13 mouse cellular contexts compared by ENCODE assay signal in genomic region chr2:125801038-125801437, GRCm38 (mm10). TPM values are rescaled to one million over a fixed set of nuclear protein-coding genes. Genes with fewer than 3 reads are reported as not detected.
DNase-seq lines count a peak whose midpoint lies in the region; ATAC-seq and TF ChIP-seq lines count a peak whose summit lies in the region.
"Had no signal": no experiment of that assay in that cellular context is flagged by ENCODE, and none has a peak within 500 bp of the region (broad histone marks: within the 10 kb centered on the region; RNA-seq: fewer than 3 reads in every experiment).

No protein-coding gene starts in this region.

- no peaks in the 10 kb centered on the region for H3K9me3 ChIP-seq in heart, embryonic 15.5 days (replicated peaks)
- H3K9me3 ChIP-seq: hindbrain, embryonic 13.5 days; intestine, embryonic 15.5 days; midbrain, embryonic 15.5 days had no signal

- DNase-seq in left cerebral cortex, adult 2 months (ENCODE audit: extremely low spot score in 1 of 2, low spot score in 2 of 2) = no peak
- DNase-seq in left cerebral cortex, postnatal 4 days = no peak
- peak; percentile 37 for DNase-seq in lung, adult 2 months
- DNase-seq in lung, postnatal 4 days = peak; percentile 51 to 79
- DNase-seq in kidney, adult 9 months = no peak
- DNase-seq in urinary bladder, postnatal 4 days (ENCODE audit: low spot score in 2 of 2) = no peak
- DNase-seq: forebrain, postnatal 0 days; gastrocnemius, postnatal 14 days; thymus, adult 2 months had no signal

- peak overlapping the region; percentile 19; the same call in 1 of the 2 replicates for H3K4me2 ChIP-seq in heart, embryonic 15.5 days
- H3K4me2 ChIP-seq: hindbrain, embryonic 13.5 days; intestine, embryonic 15.5 days; midbrain, embryonic 15.5 days had no signal

- H3K9ac ChIP-seq in heart, embryonic 15.5 days = no peak overlapping the region
- H3K9ac ChIP-seq: forebrain, postnatal 0 days; hindbrain, embryonic 13.5 days; intestine, embryonic 15.5 days; midbrain, embryonic 15.5 days had no signal

- peak; percentile 29; the same call in 1 of the 2 replicates for TF ChIP-seq POLR2A in lung, adult 2 months (IDR thresholded peaks at IDR 0.05; ENCODE audit: borderline replicate concordance, extremely low read depth, low read depth, low read length)

- whole genome bisulfite sequencing in heart, embryonic 15.5 days = 37% methylated on average over 8 of the region's 8 CpGs
- WGBS in lung, adult 2 months = 27% methylated on average over 8 of the region's 8 CpGs

- no peak; the same call in 1 of the 2 replicates for ATAC-seq in heart, embryonic 15.5 days (replicated peaks; ENCODE audit: insufficient number of reproducible peaks, insufficient read depth, low FRiP score, low read depth)
- ATAC-seq: forebrain, postnatal 0 days; intestine, embryonic 15.5 days; midbrain, embryonic 15.5 days had no signal

- no peaks in the 10 kb centered on the region for H3K36me3 ChIP-seq in heart, embryonic 15.5 days
- H3K36me3 ChIP-seq: hindbrain, embryonic 13.5 days; intestine, embryonic 15.5 days; midbrain, embryonic 15.5 days had no signal

- no peaks in the 10 kb centered on the region for H3K27me3 ChIP-seq in heart, embryonic 15.5 days
- H3K27me3 ChIP-seq: hindbrain, embryonic 13.5 days; intestine, embryonic 15.5 days; midbrain, embryonic 15.5 days had no signal

- intact Hi-C loops in left cerebral cortex, adult 2 months (cut with DNase I) = no loop called here
- intact Hi-C loops in left cerebral cortex, postnatal 4 days (cut with DNase I) = no loop called here

- 0 out of 2 replicates have a peak, but pooled peaks cover 3% of the 10 kb centered on the region for H3K4me1 ChIP-seq in heart, embryonic 15.5 days (replicated peaks)
- H3K4me1 ChIP-seq in lung, adult 2 months (ENCODE audit: control insufficient read depth, insufficient read depth, low read length) = no peaks in the 10 kb centered on the region; the same call in 1 of the 2 replicates
- H3K4me1 ChIP-seq: hindbrain, embryonic 13.5 days; intestine, embryonic 15.5 days; midbrain, embryonic 15.5 days had no signal

- H3K4me3 ChIP-seq in left cerebral cortex, adult 2 months = no peak overlapping the region
- H3K4me3 ChIP-seq in heart, embryonic 15.5 days = no peak overlapping the region
- no peak overlapping the region for H3K4me3 ChIP-seq in lung, adult 2 months (replicated peaks; ENCODE audit: extremely low read depth, low read depth, low read length)
- H3K4me3 ChIP-seq: hindbrain, embryonic 13.5 days; intestine, embryonic 15.5 days; midbrain, embryonic 15.5 days had no signal

- 0 out of 2 replicates have a peak overlapping the region, but pooled peaks have one; percentile 32 for H3K27ac ChIP-seq in left cerebral cortex, adult 2 months
- H3K27ac ChIP-seq in heart, embryonic 15.5 days = peak overlapping the region; percentile 58
- H3K27ac ChIP-seq: hindbrain, embryonic 13.5 days; intestine, embryonic 15.5 days; midbrain, embryonic 15.5 days had no signal

- no peak for TF ChIP-seq CTCF in left cerebral cortex, adult 2 months (IDR thresholded peaks at IDR 0.05)
- no peak for TF ChIP-seq CTCF in lung, adult 2 months (IDR thresholded peaks at IDR 0.05; ENCODE audit: insufficient read depth, low read length)

RNA-seq across cellular contexts. Expression of gene Secisbp2l, which starts 18.4 kb away (rescaled TPM):
- 100 to 1,000 TPM in 1 of 2 experiments, 10 to 100 TPM in 1; 97.4 to 100 TPM for total RNA-seq in left cerebral cortex, adult 2 months (2021)
- 10 to 100 TPM; 79.1 to 79.8 TPM for total RNA-seq in left cerebral cortex, postnatal 4 days (2021)
- polyA plus RNA-seq in heart, embryonic 15.5 days (2015; fragmentation: Nextera tagmentation; extraction: Ambion mirVana) = 11.3 and 12.8 TPM in 2 replicates
- polyA plus RNA-seq in lung, adult 2 months (2012; rRNA removed) = 23.2 and 29.1 TPM in 2 replicates

RNA-seq across cellular contexts. Expression of gene Galk2, which starts 57.9 kb away (rescaled TPM):
- 10 to 100 TPM; 23.0 to 27.1 TPM for total RNA-seq in left cerebral cortex, adult 2 months (2021)
- 10 to 100 TPM; 25.1 to 25.8 TPM for total RNA-seq in left cerebral cortex, postnatal 4 days (2021)
- 26.8 and 32.0 TPM in 2 replicates for polyA plus RNA-seq in heart, embryonic 15.5 days (2015; fragmentation: Nextera tagmentation; extraction: Ambion mirVana)
- 9.7 and 15.2 TPM in 2 replicates for polyA plus RNA-seq in lung, adult 2 months (2012; rRNA removed)

RNA-seq across cellular contexts. Expression of gene Cops2, which starts 57.9 kb away (rescaled TPM):
- 100 to 1,000 TPM in 1 of 2 experiments, 10 to 100 TPM in 1; 99.4 to 107 TPM for total RNA-seq in left cerebral cortex, adult 2 months (2021)
- total RNA-seq in left cerebral cortex, postnatal 4 days (2021) = 100 to 1,000 TPM in 1 of 2 experiments, 10 to 100 TPM in 1; 99.0 to 102 TPM
- polyA plus RNA-seq in heart, embryonic 15.5 days (2015; fragmentation: Nextera tagmentation; extraction: Ambion mirVana) = 53.2 and 57.0 TPM in 2 replicates
- 4.2 and 9.4 TPM in 2 replicates for polyA plus RNA-seq in lung, adult 2 months (2012; rRNA removed)

Comparison
In these comparisons a context has a peak if more than half of its experiments do, and no peak if none do; other contexts are left out.
1. DNase-seq: peak in lung, adult 2 months (single experiment) and lung, postnatal 4 days (2 of 2); none in left cerebral cortex, adult 2 months (0 of 2), left cerebral cortex, postnatal 4 days (single experiment), kidney, adult 9 months (single experiment) and urinary bladder, postnatal 4 days (0 of 2).